Mouse (Mus musculus): ENCODE results near the gene Kynu.
A peak's percentile ranks its signal among the peaks of the same experiment; 100 is the strongest.

Gene Kynu

GRCm38 (mm10) chr2:43646962-43647361 is 91.8 kb downstream of the Kynu start:
- no peak for DNase-seq (ENCODE audit: low spot score)

- no peak for DNase-seq (ENCODE audit: low spot score)
These were observed 114.5 kb downstream of the Kynu start for GRCm38 (mm10) chr2:43669588-43669987.

- peak; percentile 45 for DNase-seq (ENCODE audit: low spot score)
These were observed 118.5 kb downstream of the Kynu start for GRCm38 (mm10) chr2:43673619-43674018.

GRCm38 (mm10) chr2:43674098-43674497 is 119.0 kb downstream of the Kynu start:
- no peak for DNase-seq (ENCODE audit: low spot score)

- no peak for DNase-seq (ENCODE audit: low spot score)
These were observed 120.1 kb downstream of the Kynu start for GRCm38 (mm10) chr2:43675277-43675676.

GRCm38 (mm10) chr2:43690402-43690801 is 135.3 kb downstream of the Kynu start:
- DNase-seq (ENCODE audit: low spot score): no peak

- DNase-seq (ENCODE audit: low spot score): no peak
These were observed 136.2 kb downstream of the Kynu start for GRCm38 (mm10) chr2:43691290-43691689.

GRCm38 (mm10) chr2:43695635-43696034 is 140.5 kb downstream of the Kynu start:
- no peak for DNase-seq (ENCODE audit: low spot score)

GRCm38 (mm10) chr2:43712611-43713138 is 157.5 kb downstream of the Kynu start:
- DNase-seq (ENCODE audit: low spot score): no peak

- DNase-seq (ENCODE audit: low spot score): peak; percentile 50
These were observed 167.4 kb downstream of the Kynu start for GRCm38 (mm10) chr2:43722446-43723103.

- DNase-seq (ENCODE audit: low spot score): no peak
These were observed 168.0 kb downstream of the Kynu start for GRCm38 (mm10) chr2:43723104-43723541.

GRCm38 (mm10) chr2:43727181-43727580 is 172.1 kb downstream of the Kynu start:
- no peak for DNase-seq (ENCODE audit: low spot score)

GRCm38 (mm10) chr2:43727693-43728092 is 172.6 kb downstream of the Kynu start:
- no peak for DNase-seq (ENCODE audit: low spot score)

- no peak for DNase-seq (ENCODE audit: low spot score)
These were observed 173.7 kb downstream of the Kynu start for GRCm38 (mm10) chr2:43728831-43729230.

Data from yolk sac, embryonic 10.5 days (tissue).